Mouse (Mus musculus): Measurements from ENCODE around the gene Tbc1d22a.
"Not testable (repeated sequence)": the region's sequence is repeated elsewhere in the genome, so short reads cannot be mapped to it uniquely, and the experiment has no call there.

The Tbc1d22a gene

DNA sequence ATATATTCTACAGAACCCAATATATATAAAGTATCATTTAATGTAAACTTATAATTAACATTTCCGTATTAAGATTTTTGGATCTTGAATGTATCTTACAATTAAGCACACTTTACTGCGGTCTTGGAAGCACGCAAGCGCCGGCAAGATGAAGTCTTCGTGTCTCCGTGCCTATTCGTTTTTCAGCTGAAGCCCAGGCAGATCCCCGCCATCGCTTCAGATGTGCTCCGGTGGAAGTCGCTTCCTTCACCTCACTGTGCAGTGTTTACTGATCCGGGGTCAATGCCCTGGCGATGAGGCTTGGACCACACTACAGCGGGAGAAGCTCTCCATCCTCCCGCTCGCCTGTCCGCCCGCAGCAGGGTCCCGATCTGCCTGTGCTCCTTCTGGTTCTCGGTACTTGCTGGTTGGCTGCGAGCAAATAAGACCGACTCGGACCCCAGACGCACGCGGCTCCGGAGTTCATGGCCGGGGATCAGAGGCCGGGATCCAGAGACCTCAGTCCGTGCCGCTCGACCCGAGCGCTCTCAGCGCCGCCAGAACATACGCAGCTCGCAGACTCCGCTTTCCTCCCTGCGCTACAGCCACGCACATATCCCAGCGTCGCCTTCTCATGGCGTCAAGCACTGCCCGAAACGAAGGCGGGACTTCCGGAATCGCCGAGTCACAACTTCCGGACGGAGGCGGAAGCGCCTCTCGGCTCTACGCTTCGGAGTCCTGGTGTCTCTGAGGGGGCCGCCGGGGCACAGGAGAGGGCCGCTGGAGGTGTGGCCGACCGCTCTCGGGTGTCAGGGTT is at the start of gene Tbc1d22a:
Tbc1d22a (plus strand) TSS at position 707 of the 796 bp plus-strand sequence.
- peak; percentile 89 for DNase-seq (ENCODE audit: low read depth, low spot score)

GRCm38 (mm10) chr15:86164718-86165345 is 49.4 kb upstream of the Tbc1d22a start:
- no peak for DNase-seq (ENCODE audit: low read depth, low spot score)

GRCm38 (mm10) chr15:86165811-86166590 is 48.3 kb upstream of the Tbc1d22a start:
- no peak for DNase-seq (ENCODE audit: low read depth, low spot score)

GRCm38 (mm10) chr15:86167032-86167655 is 47.1 kb upstream of the Tbc1d22a start:
- DNase-seq (ENCODE audit: low read depth, low spot score) = no peak

DNA sequence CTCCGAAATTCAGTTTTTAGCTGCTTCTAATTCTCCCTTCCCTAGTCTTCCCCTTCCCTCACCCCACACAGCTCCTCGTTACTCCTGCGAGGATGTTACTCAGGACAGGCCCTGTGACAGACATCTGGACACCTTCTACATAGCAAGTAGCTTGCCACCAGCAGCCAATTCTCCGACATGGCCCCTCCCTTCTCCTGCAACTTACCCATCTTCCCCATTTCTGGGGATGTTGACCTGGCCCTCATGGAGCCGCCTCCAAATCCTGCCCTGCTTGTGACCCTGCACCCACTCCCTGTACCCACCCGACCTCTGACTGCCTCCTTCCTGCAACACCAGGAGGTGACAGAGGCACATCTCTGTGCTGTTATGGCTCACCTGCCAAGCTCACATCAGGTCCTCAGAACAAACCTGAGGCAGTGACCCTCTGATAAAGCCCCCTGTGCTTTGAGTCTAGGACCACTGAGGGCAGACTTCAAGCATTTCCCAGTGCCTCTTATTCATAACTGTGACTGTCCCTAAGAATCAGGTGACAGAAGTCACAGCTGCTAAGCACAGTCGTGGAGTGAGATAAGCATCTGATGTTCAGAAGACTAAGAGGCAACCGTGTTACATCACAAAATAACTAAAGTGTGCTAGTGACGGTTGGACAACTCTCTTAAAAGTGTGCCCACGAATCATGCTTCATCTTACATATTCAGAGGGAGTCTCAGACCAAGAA is 46.3 kb upstream of the Tbc1d22a start:
- DNase-seq (ENCODE audit: low read depth, low spot score) = no peak

DNA sequence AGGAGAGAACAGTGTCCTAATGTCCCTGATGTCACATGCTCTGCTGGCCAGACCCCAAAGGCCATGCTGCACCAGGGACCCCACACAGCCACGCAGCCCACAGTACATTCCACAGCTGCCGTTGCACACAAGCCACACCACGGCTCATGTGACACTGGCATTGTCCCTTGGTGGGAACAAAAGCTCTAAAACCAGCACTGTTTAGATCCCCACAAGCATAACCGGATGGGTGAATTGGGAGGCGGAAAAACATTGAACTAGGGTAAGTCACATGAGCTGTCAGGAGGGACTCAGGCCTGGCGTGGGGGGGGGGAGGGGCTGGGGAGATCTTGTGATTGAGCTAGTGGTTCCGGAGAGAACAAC is 45.8 kb upstream of the Tbc1d22a start:
- DNase-seq (ENCODE audit: low read depth, low spot score) = no peak

DNA sequence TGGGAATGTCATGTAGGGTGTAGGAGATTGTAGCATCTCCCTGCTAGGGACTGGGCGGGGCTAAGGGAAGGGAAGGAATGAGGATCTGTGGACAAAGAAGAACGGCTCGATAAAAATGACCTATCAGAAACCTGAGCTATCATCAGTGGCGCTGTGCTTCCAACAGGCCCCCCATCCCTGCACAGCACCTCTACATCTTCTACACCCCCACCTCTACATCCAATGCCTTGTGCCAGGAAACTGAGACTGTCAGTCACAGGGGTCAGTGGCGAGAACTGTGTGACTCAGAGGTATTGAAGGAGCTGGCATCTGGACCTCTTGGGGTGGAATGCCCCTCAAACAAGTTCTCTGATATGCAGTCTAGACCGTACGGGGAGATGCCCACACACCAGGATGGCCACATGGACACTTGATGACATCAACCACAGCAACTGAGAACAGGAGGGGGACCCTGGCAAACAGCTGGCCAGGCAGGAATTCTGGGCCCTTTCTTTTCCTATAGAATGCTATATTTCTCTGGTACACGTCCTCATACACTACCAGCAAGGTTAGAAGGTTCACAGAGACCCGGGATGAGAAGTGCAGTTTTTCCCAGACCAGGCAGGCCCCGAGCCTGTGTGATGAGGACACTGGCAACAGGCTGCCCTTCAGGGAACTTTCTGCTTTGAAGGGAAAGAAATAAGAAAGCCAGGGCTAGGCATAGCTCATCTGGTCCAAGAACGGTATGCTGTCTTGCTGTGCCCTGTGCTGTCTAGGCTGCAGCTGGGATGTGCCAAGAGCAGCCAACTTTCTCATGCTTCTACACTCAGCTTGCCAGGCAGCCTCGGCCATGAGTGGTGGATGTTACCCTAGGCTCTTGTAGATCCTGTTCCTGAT is 45.1 kb upstream of the Tbc1d22a start:
- no peak for DNase-seq (ENCODE audit: low read depth, low spot score)

GRCm38 (mm10) chr15:86169817-86170110 is 44.5 kb upstream of the Tbc1d22a start:
- no peak for DNase-seq (ENCODE audit: low read depth, low spot score)

GRCm38 (mm10) chr15:86171316-86171715 is 42.9 kb upstream of the Tbc1d22a start:
- DNase-seq (ENCODE audit: low read depth, low spot score) = no peak

GRCm38 (mm10) chr15:86172124-86172523 is 42.1 kb upstream of the Tbc1d22a start:
- no peak for DNase-seq (ENCODE audit: low read depth, low spot score)

DNA sequence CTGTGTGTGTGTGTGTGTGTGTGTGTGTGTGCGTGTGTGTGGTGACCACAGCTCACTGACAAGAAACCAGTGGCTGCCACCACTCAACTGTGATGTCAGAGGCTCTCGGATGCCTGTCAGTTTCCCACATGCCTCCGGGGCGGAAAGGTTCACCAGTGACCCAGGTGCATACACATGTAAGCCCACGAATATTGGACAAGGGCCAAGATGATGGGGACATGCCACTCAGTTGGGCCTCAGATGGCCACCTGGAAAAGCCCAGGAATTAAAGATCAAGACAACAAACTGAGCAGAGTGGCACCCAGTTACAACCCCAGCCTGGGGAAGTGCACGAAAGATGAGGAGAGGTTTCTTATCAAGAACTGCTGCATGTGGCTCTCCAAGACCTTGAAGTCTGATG is 41.7 kb upstream of the Tbc1d22a start:
- DNase-seq (ENCODE audit: low read depth, low spot score) = no peak

- no peak for DNase-seq (ENCODE audit: low read depth, low spot score)
Measured at GRCm38 (mm10) chr15:86173136-86173985, 40.9 kb upstream of the Tbc1d22a start.

GRCm38 (mm10) chr15:86175253-86176050 is 38.8 kb upstream of the Tbc1d22a start:
- DNase-seq (ENCODE audit: low read depth, low spot score) = no peak

- no peak for DNase-seq (ENCODE audit: low read depth, low spot score)
Measured at GRCm38 (mm10) chr15:86176166-86176565, 38.1 kb upstream of the Tbc1d22a start.

DNA sequence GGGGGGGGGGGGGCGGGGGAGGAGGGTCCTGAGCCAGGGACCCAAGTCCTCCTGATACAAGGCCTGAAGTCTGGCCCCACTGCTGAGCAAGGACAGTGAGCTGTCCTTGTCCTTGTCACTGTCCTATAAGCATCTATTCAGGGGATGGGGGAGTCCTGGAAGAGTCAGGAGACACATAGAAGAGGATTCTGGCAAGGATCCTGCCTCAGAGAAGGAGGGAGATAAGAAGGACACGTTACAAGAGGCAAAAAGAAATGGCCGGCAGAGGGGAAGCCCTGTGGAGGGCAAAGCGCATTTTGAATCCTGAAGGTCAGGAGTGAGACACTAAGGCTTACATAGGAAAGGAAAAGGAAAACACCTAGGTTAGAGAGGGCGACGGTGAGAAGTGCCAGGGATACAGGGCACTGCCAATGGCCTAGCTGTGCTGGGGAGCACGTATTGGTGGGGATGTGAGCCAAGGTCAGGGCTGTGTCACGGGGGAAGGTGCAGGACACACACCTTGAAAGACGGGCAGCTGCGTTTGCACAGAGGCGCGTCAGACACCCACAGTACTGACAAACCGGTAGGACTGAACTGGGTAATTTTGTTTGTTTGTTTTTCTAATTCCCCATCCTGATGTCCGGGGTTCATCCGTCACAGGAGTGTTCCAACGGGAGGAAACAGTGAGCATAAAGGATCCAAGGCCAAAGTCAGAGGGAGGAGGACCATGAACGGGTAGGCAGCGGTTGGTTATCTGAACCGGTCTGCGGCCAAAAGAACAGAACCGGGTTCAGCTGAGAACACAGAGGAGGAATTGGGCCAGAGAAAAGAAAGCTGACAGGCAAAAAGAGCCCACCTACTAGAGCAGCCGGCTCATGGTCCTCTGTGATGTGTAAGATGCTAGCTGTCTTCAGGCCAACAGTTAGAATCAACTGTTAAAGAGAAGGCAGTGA is 37.2 kb upstream of the Tbc1d22a start:
- DNase-seq (ENCODE audit: low read depth, low spot score) = no peak

DNA sequence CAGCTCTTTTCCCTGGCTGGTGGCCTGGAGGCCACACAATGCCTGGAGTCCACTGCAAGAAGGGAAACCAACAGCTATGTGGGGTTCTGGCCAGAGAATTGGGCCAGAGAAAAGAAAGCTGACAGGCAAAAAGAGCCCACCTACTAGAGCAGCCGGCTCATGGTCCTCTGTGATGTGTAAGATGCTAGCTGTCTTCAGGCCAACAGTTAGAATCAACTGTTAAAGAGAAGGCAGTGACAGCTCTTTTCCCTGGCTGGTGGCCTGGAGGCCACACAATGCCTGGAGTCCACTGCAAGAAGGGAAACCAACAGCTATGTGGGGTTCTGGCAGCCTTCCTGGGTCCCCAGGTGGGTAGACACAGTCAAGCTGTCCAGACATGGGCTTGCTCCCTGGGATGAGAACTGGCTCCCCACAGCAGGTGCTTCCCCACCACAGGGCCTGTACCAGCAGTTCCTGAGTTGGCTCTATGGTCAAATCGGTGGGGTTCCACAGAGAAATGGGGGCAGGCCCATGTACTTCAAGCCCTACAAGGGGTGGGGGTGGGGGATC is 36.5 kb upstream of the Tbc1d22a start:
- not testable (repeated sequence) for DNase-seq (ENCODE audit: low read depth, low spot score)

DNA sequence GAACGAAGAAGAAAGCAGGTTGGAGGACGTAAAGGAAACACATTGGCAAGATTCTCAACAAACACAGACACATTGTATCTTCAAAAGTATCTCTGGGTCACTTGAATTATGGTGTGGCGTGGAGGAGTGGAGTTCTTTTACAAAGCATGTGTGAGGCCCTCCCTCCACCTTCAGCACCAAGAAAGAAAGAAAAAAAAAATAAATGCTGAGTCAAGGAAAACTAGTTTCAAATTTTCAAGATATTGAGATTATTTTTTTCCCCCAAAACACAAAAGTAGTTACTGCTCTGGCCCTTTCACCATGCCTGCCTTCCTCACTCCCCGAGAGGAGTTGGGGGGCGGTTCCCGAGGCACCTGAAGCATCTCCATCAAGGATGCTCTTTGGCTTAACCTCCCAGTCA is 35.7 kb upstream of the Tbc1d22a start:
- no peak for DNase-seq (ENCODE audit: low read depth, low spot score)

All from c-Kit-negative CD71-positive TER-119-positive erythroid progenitor cells, embryonic 14.5 days (primary cell).